Mouse (Mus musculus): ENCODE measurements at regions not wholly inside any gene's neighbourhood (a gene's known extent, or its start where the extent isn't known, plus 50 kb on each side); places are given as distances from the start of the nearest gene placed in this dataset.

DNA sequence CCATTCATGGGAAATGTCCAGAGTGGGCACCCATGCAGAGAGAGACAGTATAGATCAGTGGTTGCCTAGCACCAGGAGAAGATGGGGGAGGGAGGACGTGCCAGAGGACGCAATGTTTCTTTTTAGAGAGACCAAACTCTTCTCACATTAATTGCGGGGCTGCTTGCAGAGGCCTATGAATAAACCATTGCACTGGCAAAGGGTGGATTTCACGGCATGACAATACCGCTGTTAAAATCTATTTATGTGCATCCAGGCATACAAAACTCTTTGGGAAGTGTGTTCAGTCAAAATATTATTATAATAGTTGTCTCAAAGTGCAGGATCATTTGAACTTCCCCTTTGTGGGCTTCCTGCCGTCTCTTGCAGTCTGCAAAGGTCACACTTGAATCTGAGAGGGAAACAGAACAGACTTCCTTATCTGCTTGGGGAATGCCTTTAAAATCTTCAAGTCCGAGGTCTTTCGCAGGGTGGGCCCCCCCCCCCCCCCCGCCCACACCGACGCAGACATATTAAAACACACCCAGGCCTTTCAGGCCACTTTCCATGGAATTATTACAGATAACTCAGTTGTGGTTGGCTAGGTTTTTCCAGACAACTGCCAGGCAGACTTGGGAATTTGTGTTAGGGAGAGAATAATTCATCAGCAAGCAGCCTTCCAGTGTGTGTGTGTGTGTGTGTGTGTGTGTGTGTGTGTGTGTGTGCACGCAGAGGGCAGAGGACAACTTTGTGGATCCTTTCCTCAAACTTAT lies 78.3 kb upstream of the Slc45a1 start:
- no peak for DNase-seq
- intact Hi-C loops (cut with DNase I) = no loop called here

DNA sequence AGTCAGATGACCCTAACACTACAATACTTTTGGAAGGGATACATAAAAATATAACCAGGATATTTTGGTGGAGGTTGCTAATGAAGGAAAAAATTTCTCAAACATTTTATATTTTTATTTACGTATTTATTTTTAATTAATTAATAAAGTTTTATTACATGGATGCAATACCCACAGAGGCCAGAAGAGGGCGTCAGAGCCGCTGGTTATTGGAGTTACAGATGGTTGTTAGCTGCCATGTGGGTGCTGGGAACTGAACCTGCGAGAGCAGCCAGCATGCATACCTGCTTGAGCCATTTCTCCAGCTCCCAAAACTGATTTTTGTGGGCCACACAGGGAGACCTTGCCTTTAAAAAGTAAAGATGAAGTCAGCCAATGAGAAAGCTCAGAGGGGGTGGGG lies 74.6 kb upstream of the Slc45a1 start:
- DNase-seq = no peak
- intact Hi-C loops (cut with DNase I) = no loop called here

DNA sequence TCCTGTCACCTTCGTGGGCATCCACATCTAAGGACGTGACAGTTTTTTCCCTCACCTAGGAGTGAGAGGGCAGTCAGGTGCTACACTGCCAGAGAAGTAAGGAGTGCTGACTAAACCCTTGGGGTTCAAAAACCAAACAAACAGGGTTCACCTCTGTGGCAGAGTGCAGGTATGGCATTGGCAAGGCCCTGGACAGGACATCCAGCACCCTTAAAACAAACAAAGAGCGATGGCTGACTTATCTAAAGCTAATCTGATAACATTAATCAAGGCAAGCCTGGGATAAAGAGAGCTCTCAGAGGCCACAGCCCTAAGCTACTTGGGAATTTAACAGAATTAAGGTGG lies 74.1 kb upstream of the Slc45a1 start:
- intact Hi-C loops (cut with DNase I) = no loop called here
- DNase-seq = no peak

DNA sequence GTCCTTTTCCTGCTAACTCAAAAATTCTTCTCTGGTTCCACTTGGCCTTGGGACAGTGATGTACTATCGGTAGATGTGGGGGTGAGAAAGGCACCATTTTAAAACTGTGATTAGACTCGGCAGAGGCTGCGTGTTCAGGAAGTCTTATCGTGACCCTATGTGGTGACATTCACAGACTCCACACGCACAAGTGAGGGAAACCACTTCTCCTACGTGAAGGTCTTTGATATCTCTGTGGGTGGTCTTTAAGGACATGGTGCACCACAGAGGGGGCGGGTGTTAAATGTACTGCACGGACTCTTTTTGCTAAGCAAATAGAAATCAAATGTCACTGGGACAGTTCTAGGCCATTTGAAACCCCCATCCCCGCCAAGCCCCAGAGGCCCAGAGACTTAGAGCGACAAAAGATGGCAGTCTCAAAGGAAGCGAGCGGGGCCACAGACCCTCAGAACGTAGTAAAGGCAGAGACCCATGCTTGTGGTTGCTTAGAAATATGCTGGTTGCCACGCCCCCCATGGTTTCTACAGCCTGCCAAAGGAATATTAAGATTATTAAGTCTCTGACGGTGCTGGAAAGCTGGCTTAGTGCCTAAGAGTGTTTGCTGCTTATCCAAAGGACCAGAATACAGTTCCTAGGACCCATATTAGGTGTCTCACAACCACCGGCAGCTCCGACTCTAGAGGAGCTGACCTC lies 73.6 kb upstream of the Slc45a1 start:
- intact Hi-C loops (cut with DNase I) = no loop called here
- no peak for DNase-seq

DNA sequence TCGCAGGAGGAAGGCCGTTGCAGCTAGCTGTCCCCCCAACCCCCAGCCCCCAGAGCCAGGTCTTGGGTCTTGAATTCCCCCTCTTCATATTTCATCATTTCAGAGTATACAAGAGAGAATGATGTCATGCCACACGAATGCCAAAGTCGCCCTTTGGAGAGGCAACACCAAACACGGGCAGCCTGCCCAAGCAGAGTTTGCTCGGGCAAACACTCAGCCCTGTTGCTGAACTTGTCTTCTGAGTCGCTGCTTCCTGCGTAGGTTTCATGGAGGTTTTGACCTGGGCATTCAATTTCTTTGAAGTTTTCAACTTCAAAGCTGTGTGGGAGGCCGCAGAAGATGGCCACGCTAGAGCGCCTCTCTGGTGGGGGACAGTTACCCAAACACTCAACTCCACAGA lies 72.8 kb upstream of the Slc45a1 start:
- no peak for DNase-seq
- intact Hi-C loops (cut with DNase I) = no loop called here

DNA sequence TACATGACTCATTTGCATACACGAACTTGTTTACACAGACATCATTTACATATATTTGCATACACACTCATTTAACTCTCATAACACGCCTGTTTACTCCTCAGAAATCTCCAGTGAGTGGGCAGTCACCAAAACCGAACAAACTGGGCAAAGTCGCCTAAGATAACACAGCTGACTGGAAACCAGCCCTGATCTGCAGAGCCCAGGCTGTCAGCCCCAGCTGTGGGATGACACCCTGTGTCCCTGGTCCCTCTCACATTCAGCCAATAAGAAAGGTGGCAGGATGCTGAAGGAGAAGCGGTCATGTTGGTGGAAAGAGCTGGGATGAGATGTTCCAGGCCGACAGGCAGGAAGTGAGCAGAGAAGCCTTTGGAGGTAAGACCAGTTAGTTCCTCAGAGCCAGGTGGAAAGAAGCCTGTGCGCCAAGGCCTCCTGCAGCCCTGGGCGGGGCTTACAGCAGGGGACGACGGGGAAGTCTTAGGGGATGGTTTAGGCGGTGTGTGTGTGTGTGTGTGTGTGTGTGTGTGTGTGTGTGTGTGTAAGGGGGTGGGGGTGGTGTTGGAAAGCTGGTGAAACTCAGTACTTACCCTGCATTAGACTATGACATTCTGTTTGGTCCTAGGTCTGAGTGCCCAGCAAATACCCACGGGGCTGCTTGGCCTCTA lies 69.8 kb upstream of the Slc45a1 start:
- intact Hi-C loops (cut with DNase I) = no loop called here
- DNase-seq = no peak

DNA sequence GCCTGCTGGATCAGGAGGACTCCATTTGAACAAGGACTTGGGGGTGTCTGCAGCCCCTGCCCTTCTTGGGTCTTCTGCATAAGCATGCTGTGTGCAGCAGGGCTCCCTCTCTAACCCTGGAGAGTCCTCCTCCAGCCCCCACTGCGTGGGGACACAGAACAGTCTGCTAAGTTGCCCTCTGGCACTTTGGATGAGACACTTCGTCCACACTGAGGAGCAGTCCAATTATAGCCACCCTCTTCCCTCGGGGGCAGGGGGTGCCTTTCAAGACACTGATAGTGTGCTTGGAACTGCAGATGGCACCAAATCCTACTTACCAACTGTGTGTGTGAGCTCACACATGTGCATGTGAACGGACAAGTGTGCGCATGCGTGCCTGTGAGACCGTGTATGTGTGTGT lies 65.9 kb upstream of the Slc45a1 start:
- no peak for DNase-seq
- intact Hi-C loops (cut with DNase I) = no loop called here

DNA sequence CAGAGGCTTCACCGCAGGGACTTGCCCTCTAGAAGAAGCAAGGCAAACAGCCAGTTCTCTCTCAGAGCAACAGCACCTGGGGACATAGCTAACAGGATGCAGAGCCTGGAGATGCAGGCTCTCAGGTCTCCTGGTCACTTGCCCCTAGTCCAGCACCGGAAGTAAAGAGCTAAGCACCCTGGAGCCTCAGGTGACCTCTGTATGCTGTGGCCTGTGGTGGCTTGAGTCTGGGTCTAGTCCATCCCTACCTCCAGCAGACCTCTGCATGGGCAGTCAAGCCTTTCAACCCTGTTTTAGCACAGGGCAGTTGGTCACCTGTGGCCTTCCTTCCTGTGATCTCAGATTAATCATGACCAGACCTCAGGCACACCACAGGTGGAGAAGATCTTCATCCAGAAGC lies 63.1 kb upstream of the Slc45a1 start:
- intact Hi-C loops (cut with DNase I) = no loop called here
- DNase-seq = no peak

DNA sequence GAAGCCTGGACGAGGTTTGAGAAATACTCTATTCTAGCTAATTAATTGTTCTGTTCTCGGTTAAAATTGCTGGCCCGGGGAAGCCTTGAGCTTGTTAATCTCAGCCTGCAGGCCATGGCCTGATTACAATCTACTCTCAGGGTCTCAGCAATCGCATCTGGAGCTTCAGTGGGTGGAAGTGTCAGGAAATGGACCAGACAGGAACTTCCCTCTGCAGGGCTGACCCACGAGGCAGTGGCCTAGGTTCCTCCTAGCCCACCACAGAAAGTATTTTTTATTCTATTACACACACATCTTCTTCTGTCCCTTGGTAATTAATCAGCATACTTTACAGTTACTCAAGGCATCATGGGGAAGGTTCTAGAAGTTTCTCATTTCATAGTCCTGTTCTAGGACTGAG lies 61.3 kb upstream of the Slc45a1 start:
- intact Hi-C loops (cut with DNase I) = no loop called here
- no peak for DNase-seq

DNA sequence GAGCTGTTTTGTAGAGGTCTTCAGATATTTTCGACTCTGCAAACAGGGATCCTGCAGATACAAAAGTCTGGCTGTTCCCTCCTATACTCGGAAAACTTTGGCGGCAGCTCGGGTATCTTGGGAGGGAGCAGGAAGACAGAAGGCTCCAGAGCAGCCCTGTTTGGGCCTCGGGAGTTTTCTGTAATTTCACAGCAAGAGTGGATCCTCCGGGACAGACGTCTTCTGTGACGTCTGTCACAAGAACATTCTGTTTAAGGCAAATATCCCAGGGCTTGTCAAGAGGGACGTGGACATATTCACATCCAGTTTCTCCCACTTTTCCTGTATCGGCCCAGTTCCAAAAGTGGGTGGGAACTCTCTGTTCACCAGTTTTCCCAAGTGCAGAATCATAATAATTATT lies 60.9 kb upstream of the Slc45a1 start:
- peak in 1 of 2 experiments; percentile 43 for DNase-seq
- intact Hi-C loops (cut with DNase I) = no loop called here

DNA sequence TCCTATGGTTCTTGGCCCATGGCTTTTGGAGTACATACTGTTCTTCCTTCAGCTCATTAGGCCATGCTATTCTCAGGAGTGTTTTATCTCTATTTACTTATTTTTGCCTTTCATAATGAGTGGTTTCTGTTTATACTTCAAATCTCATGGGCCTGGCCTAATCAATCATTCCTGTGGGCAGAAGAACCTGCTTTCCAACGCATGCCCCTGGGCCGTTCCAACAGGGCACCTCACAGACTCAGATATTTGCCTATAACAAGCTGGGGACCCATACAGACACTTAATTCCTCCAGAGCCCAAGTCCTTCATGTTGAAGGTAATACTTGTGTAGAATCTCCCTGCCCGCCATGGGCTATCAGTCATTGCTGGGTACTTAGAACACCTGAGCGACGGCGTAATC lies 59.7 kb upstream of the Slc45a1 start:
- intact Hi-C loops (cut with DNase I) = no loop called here

DNA sequence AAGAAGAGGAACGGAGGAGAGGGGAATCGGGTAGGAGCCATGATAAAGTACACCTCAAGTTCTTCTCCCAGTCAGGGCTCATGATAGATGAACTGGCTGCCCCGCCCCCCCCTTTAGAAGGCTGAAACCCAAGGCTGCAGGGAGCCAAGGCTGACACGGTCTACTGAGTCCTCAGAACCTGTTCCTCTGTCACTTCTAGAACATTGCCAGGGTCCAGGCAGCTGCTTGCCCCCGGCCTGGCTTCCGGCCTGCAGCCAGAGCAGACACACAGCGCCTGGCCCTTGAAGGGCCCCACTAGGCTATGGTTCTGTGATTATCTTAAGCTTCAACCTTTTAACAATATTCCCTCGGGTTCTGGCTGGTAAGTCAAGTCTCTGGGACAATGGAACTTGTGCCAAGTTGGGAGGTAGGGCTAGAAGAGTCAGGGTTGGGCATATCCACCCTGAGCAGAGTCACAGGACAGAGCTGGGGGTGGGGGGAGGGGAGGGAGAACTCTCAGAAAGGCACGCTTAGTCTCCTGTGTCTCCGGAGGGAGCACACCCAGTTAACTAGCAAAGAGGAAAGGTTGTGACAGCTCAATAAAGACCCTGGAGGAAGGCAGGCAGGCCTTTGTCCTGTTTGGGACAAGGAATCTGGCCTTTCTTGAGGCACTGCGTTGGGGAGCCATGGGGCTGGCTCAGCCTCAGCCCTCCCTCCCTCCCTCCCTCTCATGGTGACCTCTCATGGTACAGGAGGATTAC lies 57.6 kb upstream of the Slc45a1 start:
- no peak for DNase-seq
- intact Hi-C loops (cut with DNase I) = no loop called here

More for the DNA sequence above, 59.7 kb upstream of the Slc45a1 start:
- DNase-seq = no peak

DNA sequence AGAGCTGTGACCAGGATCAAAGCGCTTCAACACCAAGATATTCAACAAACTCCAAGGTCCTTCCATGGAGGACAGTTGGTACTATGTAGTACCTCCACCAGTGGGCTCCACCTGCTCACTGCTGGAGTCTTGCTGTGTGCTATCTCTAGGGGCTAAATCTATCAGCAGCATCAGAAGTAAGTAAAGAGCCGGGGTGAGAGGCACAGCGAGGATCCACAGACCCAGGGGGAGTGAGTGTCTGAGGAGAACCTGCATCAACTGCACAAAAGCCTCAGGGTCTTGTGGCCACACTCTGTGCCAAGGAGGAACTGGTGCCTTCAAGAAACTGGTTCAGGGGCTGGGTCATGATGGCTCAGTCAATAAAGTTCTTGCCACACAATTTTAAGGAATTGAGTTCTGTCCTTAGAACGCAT lies 56.6 kb upstream of the Slc45a1 start:
- no peak for DNase-seq
- intact Hi-C loops (cut with DNase I) = no loop called here

DNA sequence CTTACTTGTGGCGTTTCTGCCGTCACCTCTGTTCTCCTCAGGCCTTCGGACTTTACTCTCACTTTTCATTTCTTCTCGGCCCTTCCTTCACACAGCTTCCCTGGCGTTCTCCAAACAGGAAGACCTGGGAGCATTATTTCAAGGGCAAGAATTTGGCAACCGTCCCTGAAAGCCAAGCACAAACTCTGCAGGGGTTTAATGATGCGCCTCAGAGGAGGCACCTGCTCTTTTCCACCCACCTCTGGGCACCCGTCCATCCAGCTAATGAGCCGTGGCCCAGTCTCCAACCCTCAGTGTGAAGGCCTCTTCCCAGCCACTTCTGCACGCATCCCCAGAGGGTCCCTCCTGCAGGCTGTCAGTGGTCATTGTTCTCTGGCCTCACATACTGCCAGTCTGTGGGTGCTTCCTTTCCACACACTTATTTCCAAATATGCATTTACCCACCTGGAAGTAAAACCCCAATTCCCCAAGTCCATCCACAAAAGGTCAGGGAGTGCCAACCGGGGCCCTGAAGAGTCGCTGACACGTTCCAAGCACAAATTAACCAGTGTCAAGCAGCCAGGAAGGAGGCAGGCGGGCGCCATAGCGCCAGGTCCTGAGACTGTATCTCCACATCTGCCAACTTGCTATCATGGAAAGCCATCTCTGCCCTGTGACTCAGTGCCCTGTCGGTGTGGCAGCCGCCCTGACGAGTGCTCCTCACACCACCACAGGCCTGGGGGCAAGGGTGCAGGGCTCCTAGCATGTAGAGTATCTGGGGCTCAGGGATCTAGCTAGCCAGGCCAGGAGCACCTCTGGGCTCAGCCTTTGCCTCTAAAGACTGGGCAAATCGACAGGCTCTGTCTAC lies 56.0 kb upstream of the Slc45a1 start:
- peak in 1 of 2 experiments; percentile 24 for DNase-seq
- intact Hi-C loops (cut with DNase I) = no loop called here

DNA sequence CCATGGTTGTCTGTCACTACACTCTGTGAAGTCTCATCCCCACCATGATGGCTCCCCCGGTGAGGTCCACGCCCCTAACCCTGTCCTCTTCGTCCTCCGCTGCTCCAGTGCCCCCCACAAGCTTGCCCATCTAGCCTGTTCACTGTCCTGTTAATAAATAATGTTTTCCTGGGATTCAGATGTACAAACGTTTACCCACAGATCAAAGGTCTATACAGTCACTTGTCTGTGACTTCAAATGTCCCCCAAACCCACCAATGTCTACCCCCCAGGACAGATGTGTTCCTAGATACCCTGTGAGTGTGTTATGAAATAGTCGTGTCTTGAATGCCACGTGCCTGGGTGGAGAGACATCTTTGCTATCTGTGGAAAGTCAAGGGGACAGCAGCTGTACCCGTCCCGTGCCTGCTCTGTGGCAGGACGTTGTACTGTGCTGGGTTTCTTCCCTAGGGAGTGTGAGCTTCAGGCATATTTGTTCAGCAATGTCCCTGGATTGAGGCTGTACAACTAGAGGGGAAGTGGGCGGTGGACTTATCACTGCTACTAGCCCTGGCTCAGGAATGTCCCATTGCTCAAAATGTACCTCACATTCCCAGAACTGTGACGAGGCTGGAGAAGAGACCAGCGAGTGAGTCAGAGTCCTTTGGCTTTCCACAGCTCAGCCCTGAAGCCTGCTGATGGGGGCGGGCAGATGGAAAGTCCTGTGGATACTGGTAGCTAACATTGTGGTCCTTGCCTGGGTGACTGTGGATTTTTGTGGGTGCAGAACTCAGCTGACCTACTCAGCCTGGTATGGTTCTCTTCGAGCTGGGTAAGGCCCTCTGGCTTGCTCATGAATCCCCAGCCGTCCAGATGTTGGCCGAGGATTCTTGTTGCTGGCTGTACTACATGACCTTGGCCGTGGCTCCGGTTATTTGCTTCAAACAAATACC lies 55.1 kb upstream of the Slc45a1 start:
- DNase-seq = peak; percentile 58 to 68
- intact Hi-C loops (cut with DNase I) = no loop called here

DNA sequence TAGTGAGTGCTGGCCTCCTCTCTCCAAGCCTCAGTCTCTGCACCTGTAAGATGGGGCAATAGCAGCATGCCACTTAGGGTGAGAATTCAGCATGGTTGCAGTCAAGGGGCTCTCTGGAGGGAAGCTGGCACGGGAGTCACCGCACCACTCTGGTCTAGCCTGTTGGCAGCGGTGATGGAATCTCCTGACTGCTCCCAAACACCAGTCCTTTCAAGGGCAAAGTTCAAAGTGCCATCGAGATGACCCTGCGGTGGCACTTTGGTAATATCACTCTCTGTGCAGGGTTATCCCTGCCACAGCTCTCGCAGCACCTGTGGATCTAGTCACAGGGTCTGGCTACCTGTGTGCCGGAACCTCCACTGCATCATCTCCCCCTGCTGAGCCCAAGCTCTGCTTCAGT lies 54.3 kb upstream of the Slc45a1 start:
- intact Hi-C loops (cut with DNase I) = no loop called here
- DNase-seq = no peak

DNA sequence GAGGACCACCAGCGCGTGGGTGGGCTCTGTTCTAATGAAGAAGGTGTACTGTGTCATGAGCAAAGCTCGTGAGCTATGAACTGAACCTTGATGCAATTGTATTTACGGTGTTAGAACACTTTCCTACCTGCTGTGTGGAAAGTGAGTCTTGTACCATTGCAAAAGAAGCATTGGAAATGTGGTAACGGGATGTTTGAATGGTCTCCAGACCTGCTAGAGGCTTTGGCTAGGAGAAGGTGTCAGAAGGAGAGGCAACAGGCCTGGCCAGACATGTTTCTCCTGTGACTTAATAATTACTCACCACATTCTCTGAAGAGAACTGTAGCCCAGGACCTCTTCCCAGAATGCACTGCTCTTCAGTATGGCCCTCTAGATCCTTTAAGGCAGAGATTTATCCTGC lies 51.3 kb upstream of the Slc45a1 start:
- DNase-seq = no peak
- intact Hi-C loops (cut with DNase I) = no loop called here
